Mouse (Mus musculus) liver, adult 2 months (tissue): Measurements from ENCODE around the gene Degs2. TPM values are rescaled to one million over a fixed set of nuclear protein-coding genes. Genes with fewer than 3 reads are reported as not detected.

Experiments
- DNase-seq: peaks from one replicate; pipeline ENCODE4 v3.0.0-alpha.2; 2011; ENCODE audit warnings: low read depth, low spot score; ENCODE audit errors: extremely low read depth
- H3K27ac ChIP-seq: fragments of 200-500 bp; replicated peaks from 2 replicates; pipeline ENCODE4 v1.5.1; 2012; ENCODE audit warnings: low read depth, mild to moderate bottlenecking, control low read depth, inconsistent platforms, low read length; ENCODE audit not compliant: insufficient read depth
- H3K27me3 ChIP-seq: fragments of 200-500 bp; 2 replicates; pipeline ENCODE4 v1.6.1; 2012; ENCODE audit warnings: mild to moderate bottlenecking, moderate library complexity, low read length, inconsistent platforms; ENCODE audit not compliant: control insufficient read depth, insufficient read depth
- H3K36me3 ChIP-seq: fragments of 200-500 bp; 2 replicates; pipeline ENCODE4 v1.6.1; 2012; ENCODE audit warnings: low read length, inconsistent platforms; ENCODE audit not compliant: control insufficient read depth, insufficient read depth
- H3K4me1 ChIP-seq: fragments of 200-500 bp; 2 replicates; pipeline ENCODE4 v1.6.1; 2011; ENCODE audit warnings: low read length; ENCODE audit not compliant: control insufficient read depth, insufficient read depth
- H3K4me3 ChIP-seq: fragments of 200-500 bp; 2 replicates; pipeline ENCODE4 v1.5.1; 2011; ENCODE audit warnings: low read depth, mild to moderate bottlenecking, control low read depth, low read length, moderate library complexity; ENCODE audit not compliant: insufficient read depth
- H3K79me2 ChIP-seq: fragments of 200-500 bp; 2 replicates; pipeline ENCODE4 v1.6.1; 2012; ENCODE audit warnings: inconsistent platforms, mild to moderate bottlenecking, low read length, moderate library complexity; ENCODE audit not compliant: control insufficient read depth, insufficient read depth
- H3K9ac ChIP-seq: fragments of 200-500 bp; 2 replicates; pipeline ENCODE4 v1.6.1; 2012; ENCODE audit warnings: low read depth, mild to moderate bottlenecking, control low read depth, inconsistent platforms, low read length
- CTCF ChIP-seq: fragments of 200-500 bp; IDR thresholded peaks from 2 replicates; pipeline ENCODE4 v1.5.1; 2011; ENCODE audit warnings: low read depth, low read length, control low read depth
- POLR2A ChIP-seq: fragments of 200-500 bp; IDR thresholded peaks from 2 replicates; pipeline ENCODE4 v1.6.1; 2011; ENCODE audit warnings: low read length, control low read depth; ENCODE audit not compliant: insufficient read depth; ENCODE audit errors: extremely low read depth
- WGBS: fragments of 180-500 bp; shearing (Covaris S2); methylation state at CpG from one replicate; pipeline ENCODE4 v1.1.7; 2018; 5-methylcytosine and 5-hydroxymethylcytosine counted together
- polyA plus RNA-seq: library from polyadenylated mRNA; depleted of rRNA; stranded (reverse); fragments of >200 nt; gene quantifications from 2 replicates; pipeline ENCODE4 v1.2.3, GENCODE M21; 2012; rRNA removed
- total RNA-seq: library from RNA; depleted of rRNA; stranded (reverse); fragments of >200 nt; gene quantifications from 2 replicates; pipeline ENCODE4 v1.2.3, GENCODE M21; 2014; rRNA removed

Degs2 gene
- total and polyA plus RNA-seq, 2 experiments = 0.11 to 0.65 TPM

DNA sequence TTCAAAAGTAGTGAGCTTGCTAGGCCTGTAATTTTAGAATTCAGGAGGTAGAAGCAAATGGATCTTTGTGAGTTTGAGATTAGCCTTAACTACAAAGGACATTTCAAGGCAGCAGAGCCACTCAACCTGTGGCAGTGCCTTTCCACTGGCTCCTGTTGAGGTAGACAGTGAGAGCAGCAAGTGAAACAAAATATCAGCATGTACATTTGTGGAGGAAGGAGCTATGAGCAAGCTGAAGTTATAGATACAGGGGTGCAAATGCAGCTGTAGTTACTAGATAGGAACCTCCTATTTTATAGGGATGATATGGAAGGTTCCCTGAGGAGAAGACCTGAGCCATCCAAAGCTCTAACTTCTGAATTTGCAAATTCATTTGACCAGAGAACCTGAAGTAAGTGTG, 69.6 kb downstream of the Degs2 start:
- Histone ChIP-seq H3K36me3 (no peaks in the 10 kb centered on the region), H3K27ac (no peak overlapping the region), H3K9ac (no peak overlapping the region), H3K4me3 (no peak overlapping the region), H3K27me3 (no peaks in the 10 kb centered on the region), H3K79me2 (no peaks in the 10 kb centered on the region), H3K4me1 (no peaks in the 10 kb centered on the region; the same call in 1 of the 2 replicates)
- DNase-seq = no peak
- no peak for TF ChIP-seq POLR2A
- no peak for TF ChIP-seq CTCF

DNA sequence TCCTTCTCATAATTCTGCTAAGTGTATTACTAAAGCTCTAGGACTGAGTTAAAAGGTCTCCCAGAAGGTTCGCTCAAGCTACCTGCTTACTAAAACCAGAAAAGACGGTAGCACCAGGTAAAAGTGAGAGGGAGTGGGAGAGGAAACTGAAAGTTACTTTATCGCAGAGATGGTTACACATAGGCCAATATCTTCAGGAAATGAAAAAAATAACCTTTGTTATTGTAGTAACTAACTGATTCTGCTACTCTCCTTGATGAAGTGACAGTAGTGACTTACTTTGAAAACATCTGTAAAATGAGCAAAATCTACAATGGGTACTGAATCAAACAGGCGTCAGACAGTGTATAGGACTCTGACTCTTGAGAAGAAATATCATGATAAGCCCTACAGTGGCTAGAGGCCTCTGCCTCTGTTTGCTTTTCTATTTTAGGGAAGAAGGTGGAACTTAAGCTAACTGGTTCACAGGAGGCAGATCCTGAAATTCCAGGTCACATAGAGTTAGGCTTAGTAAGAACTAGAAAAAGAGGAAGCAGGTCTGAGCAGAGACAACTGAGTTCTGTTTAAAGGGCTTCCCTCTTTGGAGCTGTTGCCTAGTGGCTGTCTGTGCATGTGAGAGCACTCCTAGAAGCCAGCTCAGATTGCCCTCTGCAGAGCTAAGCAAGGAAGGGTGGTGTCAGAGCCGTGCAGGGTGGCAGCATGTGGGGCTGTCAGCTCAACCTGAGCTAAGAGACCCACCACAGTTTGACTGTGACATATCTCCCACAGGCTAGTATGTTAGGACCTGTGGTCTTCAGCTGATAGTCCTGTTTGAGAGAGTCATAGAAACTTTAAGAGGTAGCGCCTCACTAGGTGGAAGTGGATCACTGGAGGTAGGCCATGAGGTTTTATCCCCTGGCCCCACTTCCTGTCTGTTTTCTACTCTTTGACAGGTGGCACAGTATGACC, 71.1 kb downstream of the Degs2 start:
- Histone ChIP-seq H3K36me3 (no peaks in the 10 kb centered on the region), H3K27ac (peak overlapping the region; percentile 48; the same call in 1 of the 2 replicates), H3K4me1 (no peaks in the 10 kb centered on the region; the same call in 1 of the 2 replicates), H3K9ac (no peak overlapping the region), H3K4me3 (no peak overlapping the region), H3K79me2 (no peaks in the 10 kb centered on the region), H3K27me3 (no peaks in the 10 kb centered on the region)
- no peak for TF ChIP-seq CTCF
- no peak for TF ChIP-seq POLR2A
- peak; percentile 27 for DNase-seq
- 71% methylated on average over 6 of the region's 6 CpGs for WGBS

DNA sequence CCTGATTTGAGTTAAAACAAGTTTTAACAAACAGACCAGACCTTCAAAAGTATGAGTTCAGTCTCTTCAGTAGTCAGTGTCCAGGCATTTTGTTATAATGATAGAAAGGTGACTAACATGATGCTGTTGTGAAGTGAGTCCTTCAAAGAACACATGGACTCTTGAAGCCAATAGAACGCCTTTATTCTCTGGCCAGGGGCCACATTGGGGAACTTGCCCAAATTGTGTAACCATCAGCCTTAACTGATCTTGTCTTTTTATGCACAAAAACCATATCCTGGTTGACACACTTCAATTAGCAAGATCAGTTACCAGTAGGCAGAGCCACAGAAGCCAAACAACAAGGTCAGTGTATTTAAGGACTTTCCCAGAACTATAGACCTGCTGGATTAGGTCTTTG, 72.6 kb downstream of the Degs2 start:
- Histone ChIP-seq H3K79me2 (no peaks in the 10 kb centered on the region), H3K36me3 (no peaks in the 10 kb centered on the region), H3K4me3 (no peak overlapping the region), H3K4me1 (no peaks in the 10 kb centered on the region; the same call in 1 of the 2 replicates), H3K27me3 (no peaks in the 10 kb centered on the region), H3K9ac (no peak overlapping the region), H3K27ac (no peak overlapping the region)
- no peak for DNase-seq
- no peak for TF ChIP-seq POLR2A
- WGBS = 71% methylated on average over 1 of the region's 1 CpGs

Other genes with a start within 250 kb of the Degs2 start
- gene Evl, start 147.6 kb downstream of the Degs2 start, total RNA-seq = 5.3 and 6.1 TPM in 2 replicates
- 6.0 and 6.9 TPM in 2 replicates for gene Evl, start 147.6 kb downstream of the Degs2 start, polyA plus RNA-seq
- 19.6 and 24.8 TPM in 2 replicates for gene Yy1, start 90.7 kb upstream of the Degs2 start, total RNA-seq
- gene Yy1, start 90.7 kb upstream of the Degs2 start, polyA plus RNA-seq = 10.3 and 11.6 TPM in 2 replicates
- 1.9 and 2.1 TPM in 2 replicates for gene Slc25a29, start 133.6 kb upstream of the Degs2 start, total RNA-seq
- 5.2 and 5.4 TPM in 2 replicates for gene Slc25a29, start 133.6 kb upstream of the Degs2 start, polyA plus RNA-seq
- 626 and 693 TPM in 2 replicates for gene Slc25a47, start 133.7 kb upstream of the Degs2 start, total RNA-seq
- 602 and 616 TPM in 2 replicates for gene Slc25a47, start 133.7 kb upstream of the Degs2 start, polyA plus RNA-seq
- gene Wdr25, start 191.3 kb upstream of the Degs2 start, total RNA-seq = 9.3 and 11.4 TPM in 2 replicates
- 9.4 and 11.6 TPM in 2 replicates for gene Wdr25, start 191.3 kb upstream of the Degs2 start, polyA plus RNA-seq
- gene Wars, start 191.9 kb upstream of the Degs2 start, total RNA-seq = 11.7 and 14.2 TPM in 2 replicates
- 20.2 and 24.3 TPM in 2 replicates for gene Wars, start 191.9 kb upstream of the Degs2 start, polyA plus RNA-seq